Mouse (Mus musculus): Measurements from ENCODE around the gene Tarbp1. TPM values are rescaled to one million over a fixed set of nuclear protein-coding genes. Genes with fewer than 3 reads are reported as not detected.

Tarbp1 gene
- total RNA-seq, 2 experiments from 2014 or later: 17.8 to 20.0 TPM

DNA sequence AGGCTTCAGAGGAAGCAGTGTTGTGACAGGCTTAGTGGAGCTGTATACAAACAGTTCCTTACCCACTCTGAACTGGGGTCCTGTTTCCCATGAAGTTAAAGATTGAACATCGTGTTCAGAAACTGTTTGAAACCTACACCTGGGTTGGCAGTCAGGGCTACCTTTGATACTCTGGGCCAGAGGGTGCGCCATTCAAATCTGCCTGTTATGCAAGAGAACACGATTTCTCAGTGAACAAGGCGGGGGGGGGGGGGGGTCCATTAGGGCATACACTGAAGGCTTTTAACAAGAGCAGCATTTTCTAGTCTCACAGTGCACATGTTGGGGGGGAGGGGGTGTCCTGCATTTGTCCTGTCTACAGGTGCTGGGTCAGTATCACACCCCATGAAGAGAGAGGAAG is 50.7 kb downstream of the Tarbp1 start:
- no peak for ATAC-seq (replicated peaks; ENCODE audit: low FRiP score, low TSS enrichment, poor library complexity, severe bottlenecking)

DNA sequence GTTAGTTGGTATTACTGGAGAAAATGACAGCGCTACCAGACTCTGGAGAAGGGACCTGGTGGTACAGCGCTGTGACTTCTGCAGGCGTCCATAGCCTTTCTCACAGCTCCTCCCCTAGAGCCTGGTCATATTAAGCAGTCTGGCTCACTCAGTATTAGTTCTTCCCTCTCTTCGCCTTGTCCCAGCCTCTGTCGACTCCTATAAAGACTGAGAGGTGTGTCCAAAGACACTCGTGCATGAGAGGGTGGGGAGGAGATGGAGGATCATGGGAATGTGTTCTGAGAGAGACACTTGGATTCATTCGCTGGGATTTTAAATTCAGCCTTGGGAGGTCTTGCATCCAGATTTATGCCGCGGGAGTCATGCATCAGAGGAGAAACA is 52.0 kb downstream of the Tarbp1 start:
- ATAC-seq (replicated peaks; ENCODE audit: low FRiP score, low TSS enrichment, poor library complexity, severe bottlenecking): peak; percentile 53

DNA sequence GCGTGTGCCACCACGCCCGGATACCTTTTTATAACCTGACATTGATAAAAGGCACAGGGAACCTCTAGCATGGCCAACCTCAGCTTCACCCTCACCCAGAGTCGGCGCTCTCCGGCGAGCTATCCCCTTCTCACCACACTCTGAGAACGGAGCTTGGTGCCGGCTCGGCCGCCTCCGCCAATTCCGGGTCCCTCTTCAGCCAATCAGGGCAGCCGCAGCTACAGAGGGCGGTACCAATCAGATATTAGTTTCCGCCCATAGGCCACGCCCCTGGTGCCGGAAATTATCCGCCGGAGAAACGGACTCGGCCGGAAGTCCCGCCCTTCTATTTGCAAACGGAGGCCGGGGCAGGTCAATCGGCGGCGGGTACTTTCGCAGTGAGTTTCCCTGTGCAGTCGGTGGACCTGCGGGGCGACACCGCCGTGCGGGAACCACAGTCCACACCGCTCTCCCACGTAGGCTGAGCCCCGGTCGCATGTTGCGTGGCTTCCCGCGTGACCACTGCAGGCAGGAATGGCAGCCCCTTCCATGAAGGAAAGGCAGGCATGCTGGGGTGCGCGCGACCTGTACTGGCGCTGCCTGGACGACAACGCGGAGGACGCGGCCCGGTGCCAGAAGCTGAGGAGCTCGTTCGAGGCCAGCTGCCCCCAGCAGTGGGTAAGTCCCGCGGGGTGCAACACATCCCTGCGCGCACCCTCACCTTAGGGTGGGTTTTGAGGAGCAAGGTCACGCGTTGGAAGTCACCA is 52.5 kb downstream of the Tarbp1 start, which contains the start of gene Coa6:
Gene Coa6 (plus strand): TSS at position 342 of the 746 bp plus-strand sequence.
- ATAC-seq (replicated peaks; ENCODE audit: low FRiP score, low TSS enrichment, poor library complexity, severe bottlenecking): peak; percentile 95

- peak; percentile 50 for ATAC-seq (replicated peaks; ENCODE audit: low FRiP score, low TSS enrichment, poor library complexity, severe bottlenecking)
Measured at GRCm38 (mm10) chr8:126420834-126421233, 54.0 kb downstream of the Tarbp1 start.

- no peak for ATAC-seq (replicated peaks; ENCODE audit: low FRiP score, low TSS enrichment, poor library complexity, severe bottlenecking)
Measured at GRCm38 (mm10) chr8:126405030-126405429, 69.8 kb downstream of the Tarbp1 start.

GRCm38 (mm10) chr8:126404550-126404949 is 70.3 kb downstream of the Tarbp1 start:
- ATAC-seq (replicated peaks; ENCODE audit: low FRiP score, low TSS enrichment, poor library complexity, severe bottlenecking): peak; percentile 50; the same call in 1 of the 2 replicates

DNA sequence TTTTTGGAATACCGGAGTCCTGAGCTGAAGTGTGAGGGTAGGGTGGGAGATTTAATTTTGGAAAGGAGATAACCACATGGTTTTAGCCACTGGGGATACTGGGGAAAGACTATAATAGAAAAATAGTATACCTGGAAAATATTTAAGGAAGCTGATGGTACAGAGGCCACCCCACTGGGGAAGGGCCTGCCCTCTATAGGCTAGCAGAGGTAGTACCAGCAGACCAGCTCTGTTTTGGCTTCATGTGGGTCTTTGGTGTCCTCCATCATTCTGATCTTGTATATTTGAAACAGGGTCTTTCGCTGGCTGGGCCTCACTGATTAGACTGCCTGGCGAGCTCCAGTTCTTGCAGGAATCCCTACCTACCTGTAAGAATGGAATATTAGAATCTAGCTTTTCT is 76.5 kb downstream of the Tarbp1 start:
- 0 out of 2 replicates have a peak, but pooled peaks have one; percentile 67 for ATAC-seq (replicated peaks; ENCODE audit: low FRiP score, low TSS enrichment, poor library complexity, severe bottlenecking)

- ATAC-seq (replicated peaks; ENCODE audit: low FRiP score, low TSS enrichment, poor library complexity, severe bottlenecking): no peak
Measured at GRCm38 (mm10) chr8:126395917-126396316, 78.9 kb downstream of the Tarbp1 start.

GRCm38 (mm10) chr8:126395386-126395785 is 79.5 kb downstream of the Tarbp1 start:
- no peak for ATAC-seq (replicated peaks; ENCODE audit: low FRiP score, low TSS enrichment, poor library complexity, severe bottlenecking)

DNA sequence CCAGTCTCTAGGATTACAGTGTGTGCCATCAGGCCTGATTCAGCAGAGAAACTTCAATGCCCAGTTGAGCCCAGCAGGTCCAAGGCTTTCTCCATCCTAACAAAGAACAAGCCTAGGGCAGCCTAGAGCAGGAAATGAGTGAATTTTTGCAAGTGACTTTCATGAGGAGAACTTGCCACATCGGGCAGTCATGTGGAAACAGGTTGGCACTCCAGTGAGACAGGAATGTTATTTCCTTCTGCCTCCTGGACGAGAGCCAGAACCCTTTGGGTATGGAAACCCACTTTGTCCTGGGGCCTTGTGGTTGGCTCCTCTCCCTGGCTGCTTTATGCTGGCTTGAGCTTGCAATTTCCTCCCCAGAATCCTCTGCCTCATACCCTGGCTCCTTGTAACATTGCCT is 83.3 kb downstream of the Tarbp1 start:
- ATAC-seq (replicated peaks; ENCODE audit: low FRiP score, low TSS enrichment, poor library complexity, severe bottlenecking): no peak

DNA sequence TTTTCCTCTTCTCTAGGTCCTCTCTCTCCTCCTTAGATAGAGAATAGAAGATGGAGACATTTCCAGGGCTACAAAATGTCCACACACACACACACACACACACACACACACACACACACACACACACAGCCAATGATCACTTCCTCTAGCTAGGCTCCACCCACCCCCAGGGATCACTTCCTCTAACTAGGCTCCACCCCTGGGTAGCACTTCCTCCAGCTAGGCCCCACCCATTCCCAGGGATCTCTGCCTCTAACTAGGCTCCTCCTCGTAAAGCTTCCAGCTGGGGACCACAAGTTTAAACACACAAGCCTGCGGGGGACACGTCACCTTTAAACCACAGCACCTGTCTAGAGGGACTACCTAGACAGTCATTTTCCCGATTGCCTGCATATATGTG is 87.3 kb downstream of the Tarbp1 start:
- no peak for ATAC-seq (replicated peaks; ENCODE audit: low FRiP score, low TSS enrichment, poor library complexity, severe bottlenecking)

DNA sequence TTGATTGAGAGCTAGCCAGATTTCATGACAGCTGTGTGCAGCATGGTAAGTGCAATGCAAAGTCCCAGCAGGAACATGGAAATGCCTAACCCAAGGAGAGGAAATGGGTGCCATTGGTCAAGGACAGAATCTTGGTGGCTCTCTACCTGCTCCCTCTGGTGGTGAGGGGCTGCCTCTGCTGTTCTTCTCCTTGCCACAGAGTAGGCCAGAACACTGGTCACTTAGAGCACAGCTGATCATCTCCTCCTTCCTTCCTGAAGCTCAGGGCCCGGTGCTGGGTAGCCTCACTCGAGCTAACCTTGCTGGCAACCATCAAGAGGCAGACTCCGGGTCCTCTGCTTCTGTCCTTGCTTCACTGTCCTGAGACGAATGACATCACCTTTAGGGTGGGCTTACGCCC is 92.1 kb downstream of the Tarbp1 start:
- no peak for ATAC-seq (replicated peaks; ENCODE audit: low FRiP score, low TSS enrichment, poor library complexity, severe bottlenecking)

- ATAC-seq (replicated peaks; ENCODE audit: low FRiP score, low TSS enrichment, poor library complexity, severe bottlenecking): no peak
Measured at GRCm38 (mm10) chr8:126382216-126382615, 92.6 kb downstream of the Tarbp1 start.

DNA sequence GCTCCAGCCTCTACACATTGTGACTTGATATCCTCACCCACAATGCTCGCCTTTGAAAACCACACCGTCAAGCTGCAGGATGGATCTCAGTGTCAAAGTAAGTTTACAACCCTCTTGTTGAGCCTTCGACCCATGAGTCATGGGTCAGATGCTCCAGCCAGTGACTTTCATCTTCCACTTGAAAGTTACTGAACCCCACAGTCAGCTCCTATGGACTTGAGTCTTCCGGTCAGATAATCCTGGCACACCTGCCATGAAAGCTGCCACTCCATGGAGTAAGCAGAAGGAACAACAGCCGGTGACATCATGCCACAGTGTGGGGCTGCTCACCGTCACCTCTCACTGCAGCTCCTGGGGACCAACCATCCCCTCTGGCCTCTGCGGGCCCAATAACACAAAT is 93.6 kb downstream of the Tarbp1 start:
- no peak for ATAC-seq (replicated peaks; ENCODE audit: low FRiP score, low TSS enrichment, poor library complexity, severe bottlenecking)

- no peak for ATAC-seq (replicated peaks; ENCODE audit: low FRiP score, low TSS enrichment, poor library complexity, severe bottlenecking)
Measured at GRCm38 (mm10) chr8:126380141-126380540, 94.7 kb downstream of the Tarbp1 start.

GRCm38 (mm10) chr8:126379580-126379979 is 95.3 kb downstream of the Tarbp1 start:
- no peak for ATAC-seq (replicated peaks; ENCODE audit: low FRiP score, low TSS enrichment, poor library complexity, severe bottlenecking)

Other genes starting within 250 kb of the Tarbp1 start
- not detected in 2 replicates for gene Slc35f3, start 176.5 kb downstream of the Tarbp1 start, total RNA-seq (2014; fragmentation: Nextera tagmentation)
- gene Slc35f3, start 176.5 kb downstream of the Tarbp1 start, total RNA-seq (2017): not detected in 2 replicates
- 31.5 and 34.2 TPM in 2 replicates for gene Coa6, start 52.5 kb downstream of the Tarbp1 start, total RNA-seq (2014; fragmentation: Nextera tagmentation)
- gene Coa6, start 52.5 kb downstream of the Tarbp1 start, total RNA-seq (2017): 13.8 and 36.9 TPM in 2 replicates
- 45.8 and 54.3 TPM in 2 replicates for gene Irf2bp2, start 118.9 kb upstream of the Tarbp1 start, total RNA-seq (2014; fragmentation: Nextera tagmentation)
- gene Irf2bp2, start 118.9 kb upstream of the Tarbp1 start, total RNA-seq (2017): 44.1 and 56.8 TPM in 2 replicates